In genomic region chr1:81300735-81301134, GRCm38 (mm10) we compare ENCODE assay signal across 8 mouse cellular contexts.
DNase-seq lines count a peak whose midpoint lies in the region; ATAC-seq lines count a peak whose summit lies in the region.

No protein-coding gene starts in this region.

- H3K9me3 ChIP-seq in kidney, embryonic 14.5 days (ENCODE audit: control insufficient read depth, low read length) = no peaks in the 10 kb centered on the region

- no peak overlapping the region for H3K4me3 ChIP-seq in kidney, embryonic 14.5 days (ENCODE audit: low read length)

- no peak for ATAC-seq in kidney, embryonic 14.5 days (ENCODE audit: low FRiP score, low TSS enrichment)
- peak; percentile 90 for ATAC-seq in megakaryocyte progenitor cell, adult 5-6 weeks (replicated peaks; ENCODE audit: poor library complexity)

- no peaks in the 10 kb centered on the region for H3K4me1 ChIP-seq in kidney, embryonic 14.5 days (ENCODE audit: control insufficient read depth, insufficient read depth, low read length)

- peak; percentile 9 for DNase-seq in kidney, postnatal 14 days
- DNase-seq in Muller cell, postnatal 12 days (ENCODE audit: inconsistent ontology term) = peak; percentile 12
- peak; percentile 71 for DNase-seq in embryo, embryonic 10 days (ENCODE audit: low spot score)
- no peak for DNase-seq in testis, postnatal 10 days (ENCODE audit: low spot score)
- DNase-seq in adrenal gland, postnatal 36 days = no peak
- no peak for DNase-seq in natural killer cell, adult 2 months (ENCODE audit: low spot score in 2 of 2)

- H3K27ac ChIP-seq in kidney, embryonic 14.5 days (ENCODE audit: low read depth, low read length) = no peak overlapping the region

- 50% methylated on average over 4 of the region's 4 CpGs for WGBS in kidney, embryonic 14.5 days

- no peaks in the 10 kb centered on the region for H3K36me3 ChIP-seq in kidney, embryonic 14.5 days (ENCODE audit: control insufficient read depth, insufficient read depth, low read length)

- H3K27me3 ChIP-seq in kidney, embryonic 14.5 days (ENCODE audit: control insufficient read depth, insufficient read depth, low read length) = no peaks in the 10 kb centered on the region

- H3K4me2 ChIP-seq in kidney, embryonic 14.5 days (replicated peaks; ENCODE audit: low read depth, low read length) = no peak overlapping the region

- no peak overlapping the region for H3K9ac ChIP-seq in kidney, embryonic 14.5 days (ENCODE audit: low read depth, low read length)

Comparison
In these comparisons a context has a peak if more than half of its experiments do, and no peak if none do; other contexts are left out.
1. DNase-seq: peak in kidney, postnatal 14 days (single experiment), Muller cell, postnatal 12 days (single experiment) and embryo, embryonic 10 days (single experiment); none in testis, postnatal 10 days (single experiment), adrenal gland, postnatal 36 days (0 of 2) and natural killer cell, adult 2 months (0 of 2).